Mouse (Mus musculus) heart, postnatal 36 days (tissue): ENCODE data around the gene Sprr3. TPM values are rescaled to one million over a fixed set of nuclear protein-coding genes. Genes with fewer than 3 reads are reported as not detected.
"Not testable (repeated sequence)": the region's sequence is repeated elsewhere in the genome, so short reads cannot be mapped to it uniquely, and the experiment has no call there.

Experiments
- DNase-seq, 2 experiments: peaks; one replicate each; pipeline ENCODE4 v3.0.0; 2021 to 2022
- intact Hi-C: fragments of 180-260 bp; cut with DNase I; formaldehyde crosslinking; loops from one replicate; pipeline ENCODE4 v1.15.1; 2025
- total RNA-seq, 2 experiments: library from RNA; stranded (reverse); gene quantifications; 2 replicates each; pipeline ENCODE4 v1.2.3; 2021

Gene Sprr3
- not detected for total RNA-seq

DNA sequence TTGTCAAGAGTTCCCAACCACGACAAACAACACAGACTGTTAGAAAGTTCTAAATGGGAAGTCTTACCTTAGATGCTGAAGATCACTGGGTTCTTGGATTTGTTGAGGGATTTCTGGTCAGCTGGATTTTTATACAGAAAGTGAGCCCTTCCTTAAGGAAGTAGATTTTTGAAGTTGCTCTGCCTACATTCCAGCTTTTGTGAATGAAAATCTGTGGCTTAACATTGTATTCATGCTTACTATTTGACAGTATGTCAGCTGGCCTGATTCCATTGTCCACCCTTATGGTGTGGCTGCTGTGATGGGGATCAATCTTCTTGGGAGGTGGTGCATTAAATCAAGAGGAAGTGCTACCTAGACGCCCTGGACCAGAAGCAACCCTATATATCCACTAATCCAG lies at the start of gene Sprr3:
Gene Sprr3 (minus strand): TSS at position 101 of the 400 bp plus-strand sequence.
- DNase-seq: no peak
- intact Hi-C loops: no loop called here

GRCm38 (mm10) chr3:92508185-92508584 lies 49.7 kb upstream of the Sprr3 start:
- DNase-seq: no peak
- intact Hi-C loops: loop anchor here (2.0 kb wide), 1 partner anchor 357 kb away; no protein-coding TSS in a partner anchor

- intact Hi-C loops: no loop called here
- DNase-seq: no peak
Observed at GRCm38 (mm10) chr3:92503528-92503927, 45.0 kb upstream of the Sprr3 start.

- DNase-seq: no peak
- intact Hi-C loops: no loop called here
Observed at GRCm38 (mm10) chr3:92500393-92500792, 41.9 kb upstream of the Sprr3 start, which contains the start of gene Sprr4. Gene Sprr4 (minus strand): TSS chr3:92500493.

DNA sequence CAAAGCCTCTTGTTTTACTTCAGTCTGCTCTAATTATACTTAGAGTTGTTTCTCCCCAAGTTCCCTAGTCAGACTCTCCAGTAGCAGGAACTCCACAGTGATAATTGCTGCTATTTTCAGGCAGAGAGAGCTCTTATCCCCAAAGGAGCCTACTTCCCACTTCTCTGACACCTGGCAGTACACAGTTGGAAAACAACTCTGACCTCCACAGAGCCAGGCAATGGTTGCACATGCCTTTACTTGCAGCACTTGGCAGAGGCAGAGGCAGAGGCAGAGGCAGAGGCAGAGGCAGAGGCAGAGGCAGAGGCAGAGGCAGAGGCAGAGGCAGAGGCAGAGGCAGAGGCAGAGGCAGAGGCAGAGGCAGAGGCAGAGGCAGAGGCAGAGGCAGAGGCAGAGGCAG lies 31.7 kb upstream of the Sprr3 start:
- DNase-seq, intact Hi-C loops: not testable (repeated sequence)

GRCm38 (mm10) chr3:92486307-92486706 lies 27.8 kb upstream of the Sprr3 start:
- intact Hi-C loops: no loop called here
- DNase-seq: no peak

DNA sequence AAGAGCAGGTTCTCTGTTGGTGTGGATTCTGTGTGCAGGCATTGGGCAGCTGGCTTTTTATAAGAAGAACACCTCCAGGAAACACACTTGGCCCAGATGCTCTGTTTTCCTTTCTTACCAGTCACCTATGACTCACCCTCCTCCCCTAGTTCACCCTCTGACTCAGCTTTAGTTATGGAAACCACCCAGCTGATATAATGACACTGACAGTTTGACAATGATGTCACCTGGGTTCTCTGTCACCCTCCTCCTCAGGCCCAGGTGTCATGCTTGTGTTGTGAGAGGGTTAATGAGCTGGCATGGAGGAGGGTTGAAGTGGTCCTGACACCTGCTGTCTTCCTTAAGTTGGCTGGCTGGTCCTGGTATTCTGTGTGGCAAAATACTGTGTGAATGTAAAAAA lies 27.3 kb upstream of the Sprr3 start, which contains the start of gene Sprr1a:
Gene Sprr1a (minus strand): TSS at position 33 of the 400 bp plus-strand sequence.
- DNase-seq: no peak
- intact Hi-C loops: no loop called here

- DNase-seq, intact Hi-C loops: not testable (repeated sequence)
Observed at GRCm38 (mm10) chr3:92481249-92481648, 22.7 kb upstream of the Sprr3 start.

- intact Hi-C loops: no loop called here
- no peak for DNase-seq
Observed at GRCm38 (mm10) chr3:92470111-92470510, 11.6 kb upstream of the Sprr3 start.

DNA sequence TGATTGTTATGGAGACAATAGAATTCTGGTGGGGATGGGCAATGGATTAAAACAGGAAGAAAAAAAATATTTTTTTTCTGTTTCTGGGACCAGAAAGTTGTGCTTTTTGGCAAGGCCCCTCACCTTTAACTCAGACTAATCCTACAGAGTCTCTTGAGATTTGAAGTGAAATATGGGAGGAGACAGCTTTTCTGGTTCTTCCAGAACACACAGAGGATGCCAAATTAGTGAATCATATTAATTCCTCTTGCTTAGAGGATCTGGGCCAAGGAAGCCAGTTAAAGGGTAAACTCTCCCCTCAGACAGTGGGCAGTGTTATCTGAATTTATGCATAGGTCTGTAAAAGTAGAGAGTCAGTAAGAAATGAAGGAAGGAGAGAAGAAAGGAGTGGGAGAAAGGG lies 8.9 kb upstream of the Sprr3 start:
- no peak for DNase-seq
- intact Hi-C loops: no loop called here

DNA sequence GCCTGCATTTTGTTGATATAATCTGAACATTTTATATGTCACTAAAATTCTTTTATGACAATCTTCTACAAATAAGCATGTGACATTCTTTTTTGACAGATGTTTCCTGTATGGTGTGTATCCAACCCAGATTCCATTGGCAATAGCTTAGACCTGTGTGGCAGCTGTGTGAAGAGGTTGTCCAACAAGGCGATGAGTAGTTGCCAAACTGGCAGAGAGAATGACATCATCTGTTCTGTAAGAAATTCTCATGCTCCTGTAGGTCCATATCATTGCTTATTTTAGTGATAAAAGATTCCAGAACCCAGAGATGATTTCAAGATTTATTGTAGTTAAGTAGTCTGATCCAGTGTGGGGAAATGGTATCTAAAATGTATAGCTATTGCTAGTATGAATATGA lies 8.1 kb upstream of the Sprr3 start:
- intact Hi-C loops: no loop called here
- no peak for DNase-seq

DNA sequence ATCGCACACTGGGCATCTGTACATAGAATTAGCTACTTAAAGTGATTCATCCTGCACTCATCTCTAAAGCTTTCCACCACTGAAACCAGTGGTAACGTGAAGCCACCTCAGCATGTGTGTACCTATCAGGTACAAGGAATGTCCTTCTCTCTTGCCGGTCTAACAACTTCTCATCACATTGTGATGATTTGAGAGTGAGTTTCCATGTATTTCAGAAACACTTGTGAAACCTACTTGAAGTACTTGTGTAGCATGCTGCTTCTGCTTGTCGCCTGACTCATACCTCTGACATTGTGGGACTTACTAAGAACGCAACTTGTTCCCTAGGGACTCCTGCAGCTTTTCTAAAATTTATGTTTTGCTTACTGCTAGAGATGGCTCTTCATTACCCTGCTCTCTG lies 3.4 kb downstream of the Sprr3 start:
- DNase-seq: no peak
- intact Hi-C loops: no loop called here

DNA sequence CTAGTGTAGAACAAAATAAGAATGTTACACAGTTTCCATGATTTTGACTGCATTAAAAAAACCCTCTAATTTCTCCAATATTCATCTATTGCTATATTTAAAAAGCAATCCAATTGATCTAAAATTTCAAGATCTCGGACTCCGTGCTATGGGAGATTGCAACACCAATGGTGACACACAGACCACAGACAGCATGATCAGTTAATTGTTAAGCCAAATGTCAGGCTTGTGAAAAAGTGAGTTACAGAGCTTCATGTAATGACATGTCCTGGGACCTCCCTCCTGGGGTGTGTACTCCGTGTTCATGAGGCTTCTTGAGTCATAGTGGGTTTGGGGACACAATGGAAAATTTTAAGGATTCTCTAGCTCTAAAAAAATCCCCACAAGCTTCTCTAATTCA lies 18.3 kb downstream of the Sprr3 start:
- intact Hi-C loops: no loop called here
- DNase-seq: no peak

DNA sequence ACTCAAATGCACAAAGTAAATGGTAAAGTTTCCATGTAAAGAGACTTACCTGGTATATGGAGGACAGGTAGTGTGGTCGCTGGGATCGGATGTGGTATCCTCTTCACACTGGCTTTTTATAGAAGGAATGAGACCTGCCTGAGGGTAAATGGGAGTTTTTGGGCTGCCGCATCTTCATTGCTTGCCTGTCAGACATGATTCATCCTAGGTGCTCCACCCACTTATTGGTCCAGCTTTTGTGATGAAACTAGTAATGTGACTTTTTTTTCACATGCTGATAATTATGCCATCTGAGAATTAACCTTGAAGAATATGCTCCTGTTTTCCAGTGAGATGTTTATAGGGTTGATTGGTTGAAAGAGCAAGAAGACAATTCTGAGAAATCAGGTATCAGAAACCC lies 19.8 kb downstream of the Sprr3 start, which contains the start of gene Sprr1b:
Gene Sprr1b (minus strand): TSS at position 101 of the 400 bp plus-strand sequence.
- intact Hi-C loops: no loop called here
- no peak for DNase-seq

DNA sequence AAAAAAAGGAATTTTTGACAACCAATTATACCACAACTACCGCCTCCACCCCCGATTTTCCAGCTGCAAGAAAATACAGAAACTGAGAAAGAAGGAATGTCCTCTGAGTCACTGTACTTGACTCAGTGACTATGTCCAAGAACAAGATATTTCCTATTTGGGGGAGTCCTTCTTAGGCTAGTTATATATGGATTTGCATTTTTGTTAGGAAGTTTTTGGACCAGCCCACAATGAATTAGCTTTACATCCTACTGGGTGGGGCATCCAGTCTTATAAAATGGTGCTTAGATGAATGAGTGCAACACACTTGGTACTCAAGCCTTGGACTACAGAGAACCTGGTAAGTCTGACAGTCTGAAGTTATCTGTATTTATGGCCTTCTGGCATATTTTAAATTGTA lies 26.2 kb downstream of the Sprr3 start, which contains the start of gene Sprr2k:
Gene Sprr2k (plus strand): TSS at position 301 of the 400 bp plus-strand sequence.
- intact Hi-C loops: no loop called here
- DNase-seq: no peak

DNA sequence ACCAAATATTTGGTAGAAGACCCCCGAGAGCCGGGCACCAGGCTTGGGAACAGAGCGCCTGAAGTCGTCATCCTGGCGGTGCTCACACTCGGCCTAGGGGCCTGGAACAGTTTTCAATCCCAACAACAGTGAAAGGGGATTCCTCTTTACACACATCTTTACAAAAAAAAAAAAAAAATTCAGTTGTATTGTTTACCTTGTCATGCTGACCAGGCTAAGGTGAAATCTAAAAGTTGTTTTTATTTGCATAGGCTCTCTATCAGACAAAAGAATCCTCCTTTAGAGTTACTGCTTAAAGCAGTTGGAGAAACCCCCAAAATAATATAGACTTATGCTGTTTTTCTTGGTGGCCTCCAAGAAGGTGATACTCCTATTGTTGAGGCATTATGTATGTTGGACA lies 29.2 kb downstream of the Sprr3 start, which contains the start of gene Gm9774:
Gene Gm9774 (minus strand): TSS at position 101 of the 400 bp plus-strand sequence.
- intact Hi-C loops: no loop called here
- no peak for DNase-seq

DNA sequence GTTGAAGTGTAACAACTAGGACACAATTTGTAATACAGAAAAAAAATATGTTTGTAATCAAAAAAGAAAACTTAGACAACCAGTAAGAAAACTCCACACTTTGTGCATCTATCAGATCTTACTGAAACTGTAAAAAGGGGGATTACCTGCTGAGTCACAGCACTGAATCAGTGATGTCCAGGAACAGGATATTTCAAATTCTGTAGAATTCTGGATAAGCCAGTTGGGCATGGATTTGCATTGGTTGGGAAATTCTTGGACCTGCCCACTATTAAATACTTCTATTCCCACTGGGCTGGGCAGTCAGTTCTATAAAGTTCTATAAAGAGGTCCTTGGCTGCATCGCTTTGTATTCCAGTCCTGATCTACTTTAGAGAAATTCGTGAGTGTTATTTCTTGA lies 40.7 kb downstream of the Sprr3 start, which contains the start of gene Sprr2j-ps:
Gene Sprr2j-ps (plus strand): TSS at position 301 of the 400 bp plus-strand sequence.
- intact Hi-C loops: no loop called here
- DNase-seq: no peak

DNA sequence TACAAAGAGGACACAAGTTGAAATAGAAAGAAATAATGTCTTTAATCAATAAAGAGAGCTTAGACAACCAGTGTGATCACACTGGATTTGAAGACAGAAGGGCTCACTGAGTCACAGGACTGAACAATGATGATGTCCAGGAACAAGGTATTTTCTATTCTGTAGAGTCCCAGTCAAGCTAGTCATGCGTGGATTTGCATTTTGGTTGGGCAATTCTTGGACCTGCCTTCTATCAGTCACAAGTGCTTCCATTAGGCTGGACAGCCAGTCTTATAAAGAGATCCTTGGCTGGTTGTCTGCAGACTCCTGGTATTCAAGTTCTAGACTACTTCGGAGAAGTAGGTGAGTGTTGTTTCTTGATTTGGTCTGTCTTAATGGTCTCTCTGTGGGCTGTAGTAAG lies 50.8 kb downstream of the Sprr3 start, which contains the start of gene Sprr2i:
Gene Sprr2i (plus strand): TSS at position 301 of the 400 bp plus-strand sequence.
- intact Hi-C loops: no loop called here
- no peak for DNase-seq

Other genes starting within 250 kb of the Sprr3 start
- gene Sprr2a1, start 242.9 kb downstream of the Sprr3 start, total RNA-seq: not detected
- gene Sprr2a2, start 242.8 kb downstream of the Sprr3 start, total RNA-seq: under 1 TPM; 0.38 to 0.58 TPM
- not detected for gene Sprr2a3, start 173.3 kb downstream of the Sprr3 start, total RNA-seq
- not detected for gene Sprr2b, start 142.1 kb downstream of the Sprr3 start, total RNA-seq
- not detected for gene Sprr2d, start 119.6 kb downstream of the Sprr3 start, total RNA-seq
- not detected for gene Sprr2e, start 106.6 kb downstream of the Sprr3 start, total RNA-seq
- gene Sprr2f, start 93.5 kb downstream of the Sprr3 start, total RNA-seq: not detected
- gene Sprr2h, start 73.0 kb downstream of the Sprr3 start, total RNA-seq: not detected
- gene Sprr2i, start 50.7 kb downstream of the Sprr3 start, total RNA-seq: not detected
- gene Sprr2j-ps, start 40.6 kb downstream of the Sprr3 start, total RNA-seq: not detected
- gene Gm9774, start 29.3 kb downstream of the Sprr3 start, total RNA-seq: 1 to 10 TPM; 1.2 to 3.3 TPM
- gene Sprr2k, start 26.1 kb downstream of the Sprr3 start, total RNA-seq: not detected
- gene Sprr1b, start 19.9 kb downstream of the Sprr3 start, total RNA-seq: not detected
- not detected for gene Sprr1a, start 27.2 kb upstream of the Sprr3 start, total RNA-seq
- not detected for gene Sprr4, start 41.8 kb upstream of the Sprr3 start, total RNA-seq
- not detected for gene 2310046K23Rik, start 75.8 kb upstream of the Sprr3 start, total RNA-seq
- not detected for gene Ivl, start 115.0 kb upstream of the Sprr3 start, total RNA-seq
- gene Smcp, start 130.3 kb upstream of the Sprr3 start, total RNA-seq: not detected
- gene 2210017I01Rik, start 148.8 kb upstream of the Sprr3 start, total RNA-seq: not detected
- gene Lce6a, start 162.9 kb upstream of the Sprr3 start, total RNA-seq: not detected
- not detected for gene Lce1a1, start 189.6 kb upstream of the Sprr3 start, total RNA-seq
- not detected for gene Lce1b, start 198.2 kb upstream of the Sprr3 start, total RNA-seq
- gene Lce1a2, start 211.6 kb upstream of the Sprr3 start, total RNA-seq: not detected
- not detected for gene Lce1c, start 220.5 kb upstream of the Sprr3 start, total RNA-seq
- not detected for gene Lce1d, start 228.5 kb upstream of the Sprr3 start, total RNA-seq